Mouse (Mus musculus) heart, embryonic 11.5 days (tissue): ENCODE results near the gene Nkx3-2. TPM values are rescaled to one million over a fixed set of nuclear protein-coding genes. Genes with fewer than 3 reads are reported as not detected.

ENCODE experiments used
- ATAC-seq: fragments of 200-750 bp; cut with Nextera tagmentation; replicated peaks from 2 replicates; pipeline ENCODE4 v1.8.0; 2017; ENCODE audit warnings: moderate library complexity; ENCODE audit not compliant: insufficient number of reproducible peaks, low FRiP score, low TSS enrichment
- H3K27ac ChIP-seq: fragments of 300-500 bp; sonication (generic); 2 replicates; pipeline ENCODE4 v1.5.1; 2014; ENCODE audit warnings: mild to moderate bottlenecking, low read depth, low read length
- H3K27me3 ChIP-seq: fragments of 300-500 bp; sonication (generic); 2 replicates; pipeline ENCODE4 v1.6.1; 2014; ENCODE audit warnings: mild to moderate bottlenecking, low read length, mixed read lengths; ENCODE audit not compliant: control insufficient read depth, insufficient read depth
- H3K36me3 ChIP-seq: fragments of 300-500 bp; sonication (generic); 2 replicates; pipeline ENCODE4 v1.6.1; 2014; ENCODE audit warnings: mild to moderate bottlenecking, low read length, moderate library complexity, mixed read lengths; ENCODE audit not compliant: control insufficient read depth, insufficient read depth
- H3K4me1 ChIP-seq: fragments of 300-500 bp; sonication (generic); 2 replicates; pipeline ENCODE4 v1.6.1; 2014; ENCODE audit warnings: low read length; ENCODE audit not compliant: control insufficient read depth, insufficient read depth
- H3K4me2 ChIP-seq: fragments of 300-500 bp; sonication (generic); 2 replicates; pipeline ENCODE4 v1.6.1; 2014; ENCODE audit warnings: mild to moderate bottlenecking, moderate library complexity
- H3K4me3 ChIP-seq: fragments of 300-500 bp; sonication (generic); 2 replicates; pipeline ENCODE4 v1.5.1; 2014; ENCODE audit warnings: low read depth, low read length
- H3K9ac ChIP-seq: fragments of 300-500 bp; sonication (generic); 2 replicates; pipeline ENCODE4 v1.6.1; 2014; ENCODE audit warnings: mild to moderate bottlenecking, low read depth, low read length, moderate library complexity
- H3K9me3 ChIP-seq: fragments of 300-500 bp; sonication (generic); replicated peaks from 2 replicates; pipeline ENCODE4 v1.6.1; 2016; ENCODE audit warnings: low read length; ENCODE audit not compliant: control insufficient read depth
- WGBS: fragments of 180-500 bp; shearing (Covaris S2); extraction: QIAGEN DNeasy Blood & Tissue Kit; methylation state at CpG from one replicate; pipeline ENCODE4 v1.1.7; 2014; ENCODE audit not compliant: insufficient replicate concordance; 5-methylcytosine and 5-hydroxymethylcytosine counted together
- polyA plus RNA-seq: library from polyadenylated mRNA; unstranded; fragments of >200 nt; fragmentation: Nextera tagmentation; extraction: Ambion mirVana; gene quantifications from 2 replicates; pipeline ENCODE4 v1.2.1, GENCODE M21; 2014

The Nkx3-2 gene
- polyA plus RNA-seq, 1 experiment from 2014 or later, result not detected

- H3K4me2 ChIP-seq, result peak overlapping the region; percentile 67
- WGBS, result 2% methylated on average over 33 of the region's 33 CpGs
- ATAC-seq, result no peak
- no peak overlapping the region for H3K27ac ChIP-seq
- no peaks in the 10 kb centered on the region for H3K36me3 ChIP-seq
- no peaks in the 10 kb centered on the region for H3K9me3 ChIP-seq
- H3K4me1 ChIP-seq, result peaks cover 6% of the 10 kb centered on the region
- no peak overlapping the region for H3K9ac ChIP-seq
- peaks cover 50% of the 10 kb centered on the region for H3K27me3 ChIP-seq
- peak overlapping the region; percentile 43 for H3K4me3 ChIP-seq
Measured at GRCm38 (mm10) chr5:41767296-41768200, 3.2 kb upstream of the Nkx3-2 start.

GRCm38 (mm10) chr5:41766406-41767010, 2.2 kb upstream of the Nkx3-2 start:
- Histone ChIP-seq H3K9ac (no peak overlapping the region), H3K27me3 (peaks cover 60% of the 10 kb centered on the region), H3K4me1 (peaks cover 6% of the 10 kb centered on the region), H3K4me2 (no peak overlapping the region), H3K27ac (no peak overlapping the region), H3K36me3 (no peaks in the 10 kb centered on the region), H3K4me3 (0 out of 2 replicates have a peak overlapping the region, but pooled peaks have one; percentile 12), H3K9me3 (no peaks in the 10 kb centered on the region)
- 3% methylated on average over 27 of the region's 27 CpGs for WGBS
- no peak for ATAC-seq

GRCm38 (mm10) chr5:41765626-41766405, 1.5 kb upstream of the Nkx3-2 start:
- H3K36me3 ChIP-seq, result no peaks in the 10 kb centered on the region
- peaks cover 67% of the 10 kb centered on the region for H3K27me3 ChIP-seq
- ATAC-seq, result no peak
- no peak overlapping the region for H3K4me2 ChIP-seq
- no peak overlapping the region for H3K9ac ChIP-seq
- no peaks in the 10 kb centered on the region for H3K9me3 ChIP-seq
- H3K27ac ChIP-seq, result no peak overlapping the region
- WGBS, result 3% methylated on average over 14 of the region's 14 CpGs
- no peak overlapping the region for H3K4me3 ChIP-seq
- H3K4me1 ChIP-seq, result peaks cover 6% of the 10 kb centered on the region

- Histone ChIP-seq H3K4me2 (peak overlapping the region; percentile 74), H3K27ac (no peak overlapping the region), H3K4me3 (peak overlapping the region; percentile 41), H3K36me3 (no peaks in the 10 kb centered on the region), H3K27me3 (peaks cover 88% of the 10 kb centered on the region), H3K9ac (no peak overlapping the region), H3K4me1 (peaks cover 6% of the 10 kb centered on the region), H3K9me3 (no peaks in the 10 kb centered on the region)
- peak; percentile 43; the same call in 1 of the 2 replicates for ATAC-seq
- WGBS, result under 1% methylated on average over 41 of the region's 41 CpGs
Measured at GRCm38 (mm10) chr5:41762947-41763730, 1.2 kb downstream of the Nkx3-2 start.

GRCm38 (mm10) chr5:41762141-41762946, 2.0 kb downstream of the Nkx3-2 start:
- peaks cover 6% of the 10 kb centered on the region for H3K4me1 ChIP-seq
- H3K4me2 ChIP-seq, result peak overlapping the region; percentile 74
- no peak for ATAC-seq
- H3K27me3 ChIP-seq, result peaks cover 89% of the 10 kb centered on the region
- H3K27ac ChIP-seq, result no peak overlapping the region
- peak overlapping the region; percentile 18; the same call in 1 of the 2 replicates for H3K4me3 ChIP-seq
- no peaks in the 10 kb centered on the region for H3K9me3 ChIP-seq
- WGBS, result 3% methylated on average over 27 of the region's 27 CpGs
- H3K36me3 ChIP-seq, result no peaks in the 10 kb centered on the region
- H3K9ac ChIP-seq, result no peak overlapping the region

GRCm38 (mm10) chr5:41761509-41762140, 2.7 kb downstream of the Nkx3-2 start:
- Histone ChIP-seq H3K4me1 (peaks cover 6% of the 10 kb centered on the region), H3K9me3 (no peaks in the 10 kb centered on the region), H3K36me3 (no peaks in the 10 kb centered on the region), H3K4me2 (peak overlapping the region; percentile 44), H3K27ac (no peak overlapping the region), H3K27me3 (peaks cover 89% of the 10 kb centered on the region), H3K9ac (no peak overlapping the region), H3K4me3 (peak overlapping the region; percentile 18; the same call in 1 of the 2 replicates)
- ATAC-seq, result no peak
- WGBS, result under 1% methylated on average over 56 of the region's 56 CpGs

- Histone ChIP-seq H3K4me2 (no peak overlapping the region), H3K27me3 (peaks cover 87% of the 10 kb centered on the region), H3K36me3 (no peaks in the 10 kb centered on the region), H3K9me3 (no peaks in the 10 kb centered on the region), H3K4me1 (peaks cover 6% of the 10 kb centered on the region), H3K4me3 (peak overlapping the region; percentile 18; the same call in 1 of the 2 replicates), H3K27ac (no peak overlapping the region), H3K9ac (no peak overlapping the region)
- 5% methylated on average over 22 of the region's 22 CpGs for WGBS
- ATAC-seq, result no peak
Measured at GRCm38 (mm10) chr5:41760831-41761508, 3.3 kb downstream of the Nkx3-2 start.
